Mouse (Mus musculus) E14TG2a.4 (cell line): Measurements from ENCODE around the gene Kdm5a.

ENCODE experiments used
- CTCF ChIP-seq: conservative IDR thresholded peaks from 2 replicates; pipeline ENCODE4 v1.5.1; 2014; ENCODE audit warnings: low read length
- NANOG ChIP-seq: IDR thresholded peaks from 2 replicates; pipeline ENCODE4 v1.6.1; 2014; ENCODE audit warnings: borderline replicate concordance, low read length, mixed read lengths
- POU5F1 ChIP-seq: IDR thresholded peaks from 2 replicates; pipeline ENCODE4 v1.6.1; 2014; ENCODE audit warnings: low read length, borderline replicate concordance

- TF ChIP-seq CTCF (no peak), NANOG (no peak), POU5F1 (no peak)
These were observed 121.1 kb downstream of the Kdm5a start for GRCm38 (mm10) chr6:120485038-120485437.
